Mouse (Mus musculus): ENCODE measurements around the gene Plekhg2. TPM values are rescaled to one million over a fixed set of nuclear protein-coding genes. Genes with fewer than 3 reads are reported as not detected.

The Plekhg2 gene
- polyA plus RNA-seq, 1 experiment from 2014 or later: 75.5 TPM

DNA sequence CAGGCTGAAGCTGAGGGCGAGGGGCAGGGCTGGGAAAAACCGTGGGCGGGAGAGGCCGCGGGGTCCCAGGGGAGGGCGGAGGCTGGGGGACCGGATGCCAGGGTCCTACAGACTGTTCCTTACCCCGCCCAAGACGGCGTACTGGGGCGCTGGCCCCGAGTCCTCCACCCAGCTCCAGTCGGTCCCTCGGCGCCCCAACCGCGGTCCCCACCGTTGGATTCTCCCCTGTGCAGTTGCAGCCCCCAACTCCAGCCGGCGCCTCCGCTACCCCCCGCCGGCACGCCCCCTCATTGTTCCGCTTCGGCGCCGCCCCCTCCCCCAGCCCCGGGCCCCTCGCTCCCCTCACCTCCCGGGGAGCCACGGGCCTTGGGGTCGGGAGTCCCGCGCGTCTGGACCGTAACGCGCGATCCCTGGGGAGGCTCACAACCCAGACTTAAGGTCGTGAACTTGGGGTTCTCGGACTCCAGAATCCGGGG, 847 bp downstream of the Plekhg2 start:
- WGBS: under 1% methylated on average over 39 of the region's 43 CpGs
- peak overlapping the region; percentile 90 for H3K4me3 ChIP-seq
- peak; percentile 63 for DNase-seq (ENCODE audit: extremely low spot score, low spot score)
- peak overlapping the region; percentile 98 for H3K27ac ChIP-seq
- H3K9me3 ChIP-seq: no peaks in the 10 kb centered on the region
- no peaks in the 10 kb centered on the region for H3K27me3 ChIP-seq (ENCODE audit: poor library complexity, severe bottlenecking)
- H3K36me3 ChIP-seq (replicated peaks): peaks cover 40% of the 10 kb centered on the region
- peaks cover 60% of the 10 kb centered on the region for H3K4me1 ChIP-seq

DNA sequence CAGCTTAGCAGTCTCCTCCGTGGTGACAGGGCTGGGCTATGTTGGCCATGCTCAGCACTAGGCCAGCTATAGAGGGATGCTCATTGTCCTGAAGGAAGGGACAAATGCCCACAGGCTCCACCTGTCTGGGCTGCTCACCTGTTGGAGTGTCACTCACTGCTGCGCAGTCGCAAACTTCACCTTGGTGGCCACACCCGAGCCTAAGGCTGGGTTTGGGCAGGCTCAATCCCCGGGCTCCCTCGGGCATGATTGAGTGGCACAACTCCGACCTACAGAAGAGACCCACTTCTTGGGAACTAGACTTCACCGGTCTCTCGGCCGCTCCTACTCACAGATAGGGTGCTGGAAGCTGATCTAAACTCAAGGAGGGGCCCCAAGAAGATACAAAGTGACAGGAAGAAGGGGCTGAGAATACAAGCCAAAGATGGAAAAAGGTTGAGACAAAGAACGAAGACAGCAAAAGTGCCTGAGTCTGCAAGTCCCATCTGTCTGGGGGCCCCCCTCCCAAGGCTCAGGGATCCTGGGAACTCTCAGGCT, 1.4 kb downstream of the Plekhg2 start:
- 14% methylated on average over 11 of the region's 11 CpGs for WGBS
- H3K4me1 ChIP-seq: peaks cover 55% of the 10 kb centered on the region
- H3K27ac ChIP-seq: peak overlapping the region; percentile 98
- peaks cover 45% of the 10 kb centered on the region for H3K36me3 ChIP-seq (replicated peaks)
- no peak for DNase-seq (ENCODE audit: extremely low spot score, low spot score)
- no peaks in the 10 kb centered on the region for H3K9me3 ChIP-seq
- no peaks in the 10 kb centered on the region for H3K27me3 ChIP-seq (ENCODE audit: poor library complexity, severe bottlenecking)
- H3K4me3 ChIP-seq: peak overlapping the region; percentile 90

DNA sequence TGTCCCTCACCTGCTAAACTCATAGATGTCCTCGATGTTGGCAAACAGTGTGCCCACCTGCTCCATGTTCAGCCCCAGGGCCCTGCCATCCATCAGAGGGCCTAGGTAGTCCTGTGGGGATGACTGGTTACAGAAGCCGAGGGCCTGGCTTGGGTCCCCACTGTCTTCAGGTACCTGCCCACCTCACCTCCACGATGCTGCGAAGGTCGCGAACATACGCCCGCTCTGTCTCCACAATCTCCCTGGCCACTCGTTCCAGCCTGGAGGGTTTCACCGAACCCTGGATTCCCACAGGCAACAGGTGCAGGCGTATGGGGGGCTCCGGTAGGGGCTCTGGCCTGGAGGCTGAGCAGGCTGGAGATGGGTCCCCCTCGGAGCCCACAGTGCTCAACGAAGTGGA, 2.3 kb downstream of the Plekhg2 start:
- peak overlapping the region; percentile 98 for H3K27ac ChIP-seq
- H3K9me3 ChIP-seq: no peaks in the 10 kb centered on the region
- peaks cover 55% of the 10 kb centered on the region for H3K36me3 ChIP-seq (replicated peaks)
- peak overlapping the region; percentile 90 for H3K4me3 ChIP-seq
- DNase-seq (ENCODE audit: extremely low spot score, low spot score): no peak
- WGBS: 94% methylated on average over 14 of the region's 14 CpGs
- H3K4me1 ChIP-seq: peaks cover 45% of the 10 kb centered on the region
- no peaks in the 10 kb centered on the region for H3K27me3 ChIP-seq (ENCODE audit: poor library complexity, severe bottlenecking)

DNA sequence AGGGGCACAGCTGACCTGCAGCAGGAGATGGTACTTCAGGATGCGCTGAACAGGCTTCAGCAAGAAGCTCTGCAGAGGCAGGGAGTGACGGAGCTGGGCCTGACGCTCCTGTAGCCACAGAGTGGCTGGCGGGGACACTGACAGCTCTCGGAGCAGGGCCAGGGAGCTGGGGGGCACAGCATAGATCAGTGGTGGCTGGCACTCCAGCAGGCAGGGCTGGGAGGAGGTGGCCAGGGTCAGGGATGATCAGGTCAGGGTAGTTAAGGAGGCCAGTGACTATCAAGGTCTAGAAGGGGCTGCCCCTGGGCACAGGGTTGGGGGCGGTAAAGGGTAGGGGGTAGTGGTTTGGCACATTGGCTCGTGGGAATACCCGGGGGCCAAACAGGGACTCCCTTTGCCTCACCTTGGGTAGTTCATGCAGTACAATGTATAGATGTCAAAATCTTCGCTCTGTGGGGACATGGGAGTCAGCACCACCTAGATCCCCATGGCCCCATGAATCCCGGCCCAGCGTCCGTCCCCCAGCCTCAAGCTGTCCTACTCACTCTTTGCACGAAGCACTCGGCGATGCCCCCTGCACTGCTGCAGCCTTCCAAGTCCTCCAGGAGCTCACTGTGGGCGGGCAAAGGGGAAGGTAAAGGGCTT, 4.0 kb downstream of the Plekhg2 start:
- 94% methylated on average over 16 of the region's 16 CpGs for WGBS

DNA sequence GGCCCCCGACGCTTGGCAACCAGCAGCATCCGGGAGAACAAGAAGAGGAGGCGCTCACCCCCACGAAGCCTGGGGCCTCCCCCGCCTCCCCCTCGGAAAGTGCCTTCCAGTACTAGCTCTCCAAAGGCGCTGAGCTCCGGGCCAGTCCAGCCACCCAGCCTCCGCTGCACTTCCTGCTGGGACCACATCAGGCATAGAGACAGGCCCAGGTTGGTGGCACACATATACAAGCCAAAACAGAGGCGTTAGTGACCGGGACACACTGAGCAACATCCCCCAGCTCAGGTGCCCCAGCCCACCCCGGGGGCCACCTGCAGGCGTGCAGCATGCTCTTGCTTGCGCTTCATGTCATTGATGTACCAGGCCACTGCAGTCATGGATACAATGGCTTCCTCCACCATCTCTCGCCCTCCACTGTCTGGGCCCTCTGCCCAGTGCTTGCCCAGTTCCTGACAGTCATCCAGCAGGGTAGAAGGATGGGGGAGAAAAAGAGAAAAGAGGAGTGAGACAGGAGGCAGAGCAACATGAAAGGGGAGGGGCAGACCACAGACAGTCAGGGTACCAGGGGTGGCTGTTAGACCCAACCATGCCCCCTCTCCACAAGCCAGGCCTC, 4.6 kb downstream of the Plekhg2 start:
- H3K4me3 ChIP-seq: peak overlapping the region; percentile 11; the same call in 1 of the 2 replicates
- no peak overlapping the region for H3K27ac ChIP-seq
- no peaks in the 10 kb centered on the region for H3K9me3 ChIP-seq
- H3K27me3 ChIP-seq (ENCODE audit: poor library complexity, severe bottlenecking): no peaks in the 10 kb centered on the region
- 91% methylated on average over 16 of the region's 16 CpGs for WGBS
- no peak for DNase-seq (ENCODE audit: extremely low spot score, low spot score)
- H3K4me1 ChIP-seq: peaks cover 34% of the 10 kb centered on the region
- H3K36me3 ChIP-seq (replicated peaks): peaks cover 78% of the 10 kb centered on the region

More for the DNA sequence above, 4.0 kb downstream of the Plekhg2 start:
- DNase-seq (ENCODE audit: extremely low spot score, low spot score): no peak
- peak overlapping the region; percentile 22; the same call in 1 of the 2 replicates for H3K4me3 ChIP-seq
- peaks cover 71% of the 10 kb centered on the region for H3K36me3 ChIP-seq (replicated peaks)
- H3K4me1 ChIP-seq: peaks cover 34% of the 10 kb centered on the region
- no peaks in the 10 kb centered on the region for H3K9me3 ChIP-seq
- H3K27ac ChIP-seq: no peak overlapping the region
- H3K27me3 ChIP-seq (ENCODE audit: poor library complexity, severe bottlenecking): no peaks in the 10 kb centered on the region

DNA sequence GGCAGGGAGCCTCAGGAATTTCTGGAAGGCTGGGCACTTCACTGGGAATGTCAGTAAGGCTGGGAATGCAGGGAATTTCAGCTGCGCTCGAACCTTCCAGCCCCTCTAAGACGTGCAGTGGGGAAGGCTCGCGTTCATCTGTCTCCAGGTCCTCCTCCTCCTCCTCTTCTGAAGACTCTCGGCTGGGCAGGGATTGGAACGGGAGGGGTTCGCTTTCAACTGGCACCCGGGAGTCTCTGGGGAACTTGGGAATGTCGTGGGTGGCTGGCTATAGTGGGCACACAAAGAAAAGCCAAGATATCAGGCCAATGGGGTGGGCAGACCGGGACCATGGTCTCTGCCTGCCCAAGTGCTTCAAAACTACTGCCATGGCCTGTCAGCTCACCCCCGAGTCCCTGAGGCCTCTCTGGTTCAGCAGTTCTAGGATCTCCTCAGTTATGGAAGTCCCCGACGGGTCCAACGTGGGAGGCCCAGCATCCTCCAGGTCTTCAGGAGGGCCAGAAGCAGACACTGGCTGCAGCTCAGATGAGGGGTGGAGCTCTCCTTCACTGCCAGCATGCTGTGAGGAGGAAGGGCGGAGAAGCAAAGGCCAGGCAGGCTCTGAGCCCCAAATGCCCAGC, 9.8 kb downstream of the Plekhg2 start:
- H3K27ac ChIP-seq: no peak overlapping the region
- peaks cover 24% of the 10 kb centered on the region for H3K4me1 ChIP-seq
- no peaks in the 10 kb centered on the region for H3K27me3 ChIP-seq (ENCODE audit: poor library complexity, severe bottlenecking)
- H3K36me3 ChIP-seq (replicated peaks): peaks cover 92% of the 10 kb centered on the region
- H3K9me3 ChIP-seq: peaks cover 7% of the 10 kb centered on the region
- H3K4me3 ChIP-seq: no peak overlapping the region
- DNase-seq (ENCODE audit: extremely low spot score, low spot score): no peak
- WGBS: 90% methylated on average over 16 of the region's 16 CpGs

DNA sequence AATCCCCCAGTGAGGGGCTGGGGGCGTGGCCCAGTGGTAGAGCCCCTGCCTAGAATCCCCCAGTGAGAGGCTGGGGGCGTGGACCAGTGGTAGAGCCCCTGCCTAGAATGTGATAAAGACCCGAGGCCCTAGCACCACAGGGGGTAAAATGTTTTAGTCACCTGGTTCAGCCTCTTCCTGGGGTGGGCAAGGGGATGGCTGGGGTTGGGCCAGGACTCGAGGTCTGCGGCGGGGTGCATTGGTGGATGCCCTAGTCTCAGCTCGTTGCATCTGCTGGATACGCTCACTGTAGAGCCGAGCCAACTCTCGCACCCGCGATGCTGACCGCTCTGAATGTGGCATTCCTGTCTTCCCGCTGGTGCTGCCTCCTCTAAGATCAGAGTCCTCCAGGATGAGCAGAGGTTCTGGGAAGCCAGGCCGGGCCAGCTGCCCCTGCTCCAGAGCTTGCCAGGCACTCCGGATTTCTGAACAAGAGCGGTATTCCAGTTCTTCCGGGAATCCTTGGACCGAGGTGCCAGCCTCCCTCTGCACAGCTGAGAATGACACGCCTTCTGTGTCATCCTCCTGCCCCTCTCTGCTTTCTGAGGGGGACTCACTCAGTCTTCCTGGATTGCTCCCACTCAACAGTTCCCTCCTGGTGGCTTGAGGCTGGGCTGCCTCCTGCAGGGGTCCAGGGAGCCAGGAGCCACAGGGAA, 10.6 kb downstream of the Plekhg2 start:
- H3K9me3 ChIP-seq: peaks cover 7% of the 10 kb centered on the region

DNA sequence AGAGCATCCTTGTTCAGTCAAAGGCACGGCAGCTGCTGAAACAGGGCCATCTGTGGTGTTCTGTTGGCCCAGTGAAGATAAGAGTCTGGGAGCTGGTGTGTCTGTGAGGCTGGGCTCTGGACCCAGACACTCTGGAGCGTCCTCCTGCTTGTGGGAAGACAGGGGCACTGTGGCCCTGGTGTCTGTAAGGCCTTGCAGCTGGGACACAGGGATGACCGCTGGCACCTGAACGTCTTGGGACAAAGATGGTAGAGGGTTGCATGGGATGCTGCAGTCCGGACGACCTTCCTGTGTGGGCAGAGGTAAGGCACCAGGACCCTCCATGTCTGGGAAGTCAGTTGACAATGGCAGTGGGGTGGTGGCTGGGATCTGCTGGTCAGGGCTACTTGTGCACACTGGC, 12.1 kb downstream of the Plekhg2 start:
- Histone ChIP-seq H3K4me1 (peaks cover 37% of the 10 kb centered on the region), H3K27me3 (ENCODE audit: poor library complexity, severe bottlenecking) (no peaks in the 10 kb centered on the region), H3K4me3 (no peak overlapping the region), H3K9me3 (peaks cover 7% of the 10 kb centered on the region), H3K36me3 (replicated peaks) (peaks cover 75% of the 10 kb centered on the region), H3K27ac (0 out of 2 replicates have a peak overlapping the region, but pooled peaks have one; percentile 20)
- DNase-seq (ENCODE audit: extremely low spot score, low spot score): no peak
- 95% methylated on average over 6 of the region's 6 CpGs for WGBS

More for the DNA sequence above, 10.6 kb downstream of the Plekhg2 start:
- 98% methylated on average over 20 of the region's 20 CpGs for WGBS
- no peak overlapping the region for H3K27ac ChIP-seq
- H3K4me1 ChIP-seq: peaks cover 32% of the 10 kb centered on the region
- no peaks in the 10 kb centered on the region for H3K27me3 ChIP-seq (ENCODE audit: poor library complexity, severe bottlenecking)
- DNase-seq (ENCODE audit: extremely low spot score, low spot score): no peak
- peaks cover 88% of the 10 kb centered on the region for H3K36me3 ChIP-seq (replicated peaks)
- no peak overlapping the region for H3K4me3 ChIP-seq

DNA sequence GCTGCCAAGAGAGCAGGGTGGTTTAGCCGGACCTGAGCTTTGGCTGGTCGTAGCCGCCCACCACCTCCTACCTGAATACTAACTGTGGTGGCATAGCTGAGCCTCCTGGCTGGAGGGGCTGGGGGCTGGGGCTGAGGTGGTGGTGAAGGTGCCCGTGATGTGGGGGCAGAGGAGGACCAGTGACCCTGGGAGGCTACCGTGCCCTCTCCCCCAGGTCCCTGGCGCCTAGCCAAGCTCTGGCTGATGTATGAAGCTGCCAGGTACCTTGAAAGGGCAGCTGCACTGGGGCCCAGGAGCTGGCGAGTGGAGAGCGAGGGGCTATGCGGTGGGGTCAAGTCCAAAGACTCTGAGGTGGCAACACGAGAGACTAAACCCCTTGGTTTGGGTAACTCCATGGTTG, 12.5 kb downstream of the Plekhg2 start:
- WGBS: 95% methylated on average over 10 of the region's 10 CpGs
- H3K27me3 ChIP-seq (ENCODE audit: poor library complexity, severe bottlenecking): no peaks in the 10 kb centered on the region
- peaks cover 37% of the 10 kb centered on the region for H3K4me1 ChIP-seq
- H3K36me3 ChIP-seq (replicated peaks): peaks cover 75% of the 10 kb centered on the region
- no peak for DNase-seq (ENCODE audit: extremely low spot score, low spot score)
- 0 out of 2 replicates have a peak overlapping the region, but pooled peaks have one; percentile 20 for H3K27ac ChIP-seq
- H3K9me3 ChIP-seq: peaks cover 7% of the 10 kb centered on the region
- peak overlapping the region; percentile 7; the same call in 1 of the 2 replicates for H3K4me3 ChIP-seq

DNA sequence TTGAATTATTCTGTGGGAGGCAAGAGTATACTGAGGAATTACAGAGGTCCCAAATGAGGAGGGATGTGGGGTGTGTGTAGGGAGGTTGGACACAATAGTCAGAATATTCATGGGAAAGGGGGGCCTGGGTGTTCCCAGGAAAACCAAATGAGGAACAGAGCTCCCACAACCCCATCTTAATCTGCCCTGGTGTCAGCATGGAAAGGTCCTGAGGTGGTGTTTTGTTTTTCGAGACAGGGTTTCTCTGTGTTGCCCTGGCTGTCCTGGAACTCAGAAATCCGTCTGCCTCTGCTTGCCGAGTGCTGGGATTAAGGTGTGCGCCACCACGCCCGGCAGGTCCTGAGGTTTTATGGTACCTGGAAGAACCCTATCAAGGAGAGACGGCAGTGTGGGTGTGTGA, 14.0 kb downstream of the Plekhg2 start:
- peak overlapping the region; percentile 75 for H3K27ac ChIP-seq
- WGBS: 53% methylated on average over 7 of the region's 7 CpGs
- H3K36me3 ChIP-seq (replicated peaks): peaks cover 75% of the 10 kb centered on the region

DNA sequence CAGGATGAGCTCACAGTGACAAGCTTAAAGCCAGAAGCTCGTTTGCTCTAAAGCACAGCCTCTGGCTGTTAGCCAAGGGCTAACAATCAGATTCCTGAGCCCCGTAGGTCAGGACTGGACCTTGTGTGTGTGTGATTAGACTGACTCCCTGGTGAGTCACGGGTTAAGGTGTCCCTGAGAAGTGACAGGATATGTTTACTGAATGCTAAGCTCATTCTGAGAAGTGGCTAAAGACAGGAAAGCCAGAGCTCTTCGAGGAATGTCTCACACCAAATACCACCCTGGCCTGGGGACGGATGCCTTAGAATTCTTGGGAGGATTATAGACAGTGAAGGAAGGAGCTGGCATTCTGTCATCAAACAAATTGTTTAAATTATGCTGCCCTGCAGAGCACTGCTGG, 14.4 kb downstream of the Plekhg2 start:
- peak overlapping the region; percentile 19; the same call in 1 of the 2 replicates for H3K4me3 ChIP-seq

More for the DNA sequence above, 14.0 kb downstream of the Plekhg2 start:
- no peaks in the 10 kb centered on the region for H3K27me3 ChIP-seq (ENCODE audit: poor library complexity, severe bottlenecking)
- H3K9me3 ChIP-seq: peaks cover 7% of the 10 kb centered on the region
- peak overlapping the region; percentile 19; the same call in 1 of the 2 replicates for H3K4me3 ChIP-seq
- peaks cover 37% of the 10 kb centered on the region for H3K4me1 ChIP-seq
- no peak for DNase-seq (ENCODE audit: extremely low spot score, low spot score)

DNA sequence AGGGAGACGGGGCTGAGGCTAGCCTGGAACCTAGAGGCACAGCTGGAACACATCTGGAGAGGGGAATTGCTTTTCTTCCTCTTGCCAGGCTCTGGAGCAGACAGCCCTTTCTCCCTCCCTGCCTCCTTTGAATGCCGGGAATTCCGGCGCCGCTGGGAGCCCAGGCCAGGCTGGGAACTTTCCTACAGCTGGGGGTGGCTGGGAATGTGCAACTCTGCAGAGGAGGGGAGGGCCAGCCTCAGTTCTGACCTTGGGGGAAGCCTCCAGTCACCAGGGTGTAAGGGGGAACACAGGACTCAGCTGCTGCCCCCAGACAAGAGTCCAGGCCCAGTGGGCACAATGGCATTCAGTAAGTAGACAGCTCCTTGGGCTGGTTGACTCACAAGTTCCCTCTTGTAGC, 15.4 kb downstream of the Plekhg2 start:
- Histone ChIP-seq H3K36me3 (replicated peaks) (peaks cover 75% of the 10 kb centered on the region), H3K4me3 (peak overlapping the region; percentile 30)
- 5% methylated on average over 5 of the region's 5 CpGs for WGBS

More for the DNA sequence above, 14.4 kb downstream of the Plekhg2 start:
- Histone ChIP-seq H3K36me3 (replicated peaks) (peaks cover 75% of the 10 kb centered on the region), H3K27me3 (ENCODE audit: poor library complexity, severe bottlenecking) (no peaks in the 10 kb centered on the region), H3K4me1 (peaks cover 37% of the 10 kb centered on the region), H3K9me3 (peaks cover 7% of the 10 kb centered on the region), H3K27ac (peak overlapping the region; percentile 75)
- 3% methylated on average over 5 of the region's 5 CpGs for WGBS
- DNase-seq (ENCODE audit: extremely low spot score, low spot score): peak; percentile 37

More for the DNA sequence above, 15.4 kb downstream of the Plekhg2 start:
- DNase-seq (ENCODE audit: extremely low spot score, low spot score): peak; percentile 56
- peak overlapping the region; percentile 75 for H3K27ac ChIP-seq
- H3K9me3 ChIP-seq: peaks cover 5% of the 10 kb centered on the region
- no peaks in the 10 kb centered on the region for H3K27me3 ChIP-seq (ENCODE audit: poor library complexity, severe bottlenecking)
- peaks cover 40% of the 10 kb centered on the region for H3K4me1 ChIP-seq

Data from forebrain, embryonic 10.5 days (tissue).